Mouse (Mus musculus): Measurements from ENCODE around the gene Nudt8. TPM values are rescaled to one million over a fixed set of nuclear protein-coding genes. Genes with fewer than 3 reads are reported as not detected.
"Not testable (repeated sequence)": the region's sequence is repeated elsewhere in the genome, so short reads cannot be mapped to it uniquely, and the experiment has no call there.

Gene Nudt8
- polyA plus RNA-seq, 1 experiment from 2014 or later: 74.1 TPM

GRCm38 (mm10) chr19:3974608-3975007, 25.8 kb upstream of the Nudt8 start:
- H3K9me3 ChIP-seq (ENCODE audit: control insufficient read depth, low read length); H3K4me3 ChIP-seq (ENCODE audit: control insufficient read depth in 1 of 2, insufficient read depth in 1 of 2, low read depth in 1 of 2, low read length in 2 of 2); H3K9ac ChIP-seq (ENCODE audit: low read length); H3K4me2 ChIP-seq (ENCODE audit: low read length); H3K27ac ChIP-seq (replicated peaks in 1 of 2; ENCODE audit: control insufficient read depth in 1 of 2, insufficient read depth in 1 of 2, low read depth in 2 of 2, low read length in 2 of 2); H3K27me3 ChIP-seq (ENCODE audit: control insufficient read depth, insufficient read depth, low read length); H3K4me1 ChIP-seq (ENCODE audit: control insufficient read depth in 2 of 2, insufficient read depth in 2 of 2, low read length in 2 of 2); H3K36me3 ChIP-seq (ENCODE audit: control insufficient read depth, insufficient read depth, low read length); ATAC-seq (ENCODE audit: insufficient number of reproducible peaks, insufficient read depth, low FRiP score, low read depth): not testable (repeated sequence)
- 69% methylated on average over 6 of the region's 6 CpGs for WGBS

- Histone ChIP-seq H3K4me3 (ENCODE audit: control insufficient read depth in 1 of 2, insufficient read depth in 1 of 2, low read depth in 1 of 2, low read length in 2 of 2) (no peak overlapping the region), H3K9ac (ENCODE audit: low read length) (no peak overlapping the region), H3K4me2 (ENCODE audit: low read length) (no peak overlapping the region), H3K27ac (replicated peaks in 1 of 2; ENCODE audit: control insufficient read depth in 1 of 2, insufficient read depth in 1 of 2, low read depth in 2 of 2, low read length in 2 of 2) (no peak overlapping the region), H3K36me3 (ENCODE audit: control insufficient read depth, insufficient read depth, low read length) (no peaks in the 10 kb centered on the region), H3K27me3 (ENCODE audit: control insufficient read depth, insufficient read depth, low read length) (no peaks in the 10 kb centered on the region), H3K9me3 (ENCODE audit: control insufficient read depth, low read length) (no peaks in the 10 kb centered on the region), H3K4me1 (ENCODE audit: control insufficient read depth in 2 of 2, insufficient read depth in 2 of 2, low read length in 2 of 2) (no peaks in the 10 kb centered on the region)
- 71% methylated on average over 2 of the region's 2 CpGs for WGBS
- no peak for ATAC-seq (ENCODE audit: insufficient number of reproducible peaks, insufficient read depth, low FRiP score, low read depth)
Observed at GRCm38 (mm10) chr19:3975866-3976265, 24.5 kb upstream of the Nudt8 start.

- H3K4me1 ChIP-seq (ENCODE audit: control insufficient read depth in 2 of 2, insufficient read depth in 2 of 2, low read length in 2 of 2): peaks cover 6 to 7% of the 10 kb centered on the region in 2 experiments
- no peak overlapping the region for H3K4me3 ChIP-seq (ENCODE audit: control insufficient read depth in 1 of 2, insufficient read depth in 1 of 2, low read depth in 1 of 2, low read length in 2 of 2)
- 12% methylated on average over 4 of the region's 4 CpGs for WGBS
- no peak overlapping the region for H3K4me2 ChIP-seq (ENCODE audit: low read length)
- H3K27ac ChIP-seq (replicated peaks in 1 of 2; ENCODE audit: control insufficient read depth in 1 of 2, insufficient read depth in 1 of 2, low read depth in 2 of 2, low read length in 2 of 2): no peak overlapping the region
- no peaks in the 10 kb centered on the region for H3K9me3 ChIP-seq (ENCODE audit: control insufficient read depth, low read length)
- H3K36me3 ChIP-seq (ENCODE audit: control insufficient read depth, insufficient read depth, low read length): no peaks in the 10 kb centered on the region
- ATAC-seq (ENCODE audit: insufficient number of reproducible peaks, insufficient read depth, low FRiP score, low read depth): no peak
- H3K27me3 ChIP-seq (ENCODE audit: control insufficient read depth, insufficient read depth, low read length): no peaks in the 10 kb centered on the region
- no peak overlapping the region for H3K9ac ChIP-seq (ENCODE audit: low read length)
Observed at GRCm38 (mm10) chr19:3980309-3980708, 20.1 kb upstream of the Nudt8 start.

GRCm38 (mm10) chr19:3980917-3981316, 19.5 kb upstream of the Nudt8 start:
- Histone ChIP-seq H3K27me3 (ENCODE audit: control insufficient read depth, insufficient read depth, low read length) (no peaks in the 10 kb centered on the region), H3K4me1 (ENCODE audit: control insufficient read depth in 2 of 2, insufficient read depth in 2 of 2, low read length in 2 of 2) (peaks cover 12% of the 10 kb centered on the region in 2 experiments), H3K36me3 (ENCODE audit: control insufficient read depth, insufficient read depth, low read length) (no peaks in the 10 kb centered on the region), H3K9ac (ENCODE audit: low read length) (no peak overlapping the region), H3K9me3 (ENCODE audit: control insufficient read depth, low read length) (no peaks in the 10 kb centered on the region), H3K4me3 (ENCODE audit: control insufficient read depth in 1 of 2, insufficient read depth in 1 of 2, low read depth in 1 of 2, low read length in 2 of 2) (no peak overlapping the region), H3K4me2 (ENCODE audit: low read length) (no peak overlapping the region), H3K27ac (replicated peaks in 1 of 2; ENCODE audit: control insufficient read depth in 1 of 2, insufficient read depth in 1 of 2, low read depth in 2 of 2, low read length in 2 of 2) (no peak overlapping the region)
- ATAC-seq (ENCODE audit: insufficient number of reproducible peaks, insufficient read depth, low FRiP score, low read depth): no peak
- WGBS: 67% methylated on average over 9 of the region's 9 CpGs

- Histone ChIP-seq H3K9me3 (ENCODE audit: control insufficient read depth, low read length) (no peaks in the 10 kb centered on the region), H3K27me3 (ENCODE audit: control insufficient read depth, insufficient read depth, low read length) (no peaks in the 10 kb centered on the region), H3K4me2 (ENCODE audit: low read length) (no peak overlapping the region), H3K9ac (ENCODE audit: low read length) (no peak overlapping the region), H3K27ac (replicated peaks in 1 of 2; ENCODE audit: control insufficient read depth in 1 of 2, insufficient read depth in 1 of 2, low read depth in 2 of 2, low read length in 2 of 2) (no peak overlapping the region), H3K36me3 (ENCODE audit: control insufficient read depth, insufficient read depth, low read length) (no peaks in the 10 kb centered on the region), H3K4me1 (ENCODE audit: control insufficient read depth in 2 of 2, insufficient read depth in 2 of 2, low read length in 2 of 2) (peaks cover 21 to 26% of the 10 kb centered on the region in 2 experiments), H3K4me3 (ENCODE audit: control insufficient read depth in 1 of 2, insufficient read depth in 1 of 2, low read depth in 1 of 2, low read length in 2 of 2) (no peak overlapping the region)
- WGBS: 52% methylated on average over 9 of the region's 9 CpGs
- ATAC-seq (ENCODE audit: insufficient number of reproducible peaks, insufficient read depth, low FRiP score, low read depth): no peak
Observed at GRCm38 (mm10) chr19:3983527-3984200, 16.7 kb upstream of the Nudt8 start.

- ATAC-seq (ENCODE audit: insufficient number of reproducible peaks, insufficient read depth, low FRiP score, low read depth): peak; percentile 16
Observed at GRCm38 (mm10) chr19:3985261-3985681, 15.1 kb upstream of the Nudt8 start.

GRCm38 (mm10) chr19:3986334-3986733, 14.0 kb upstream of the Nudt8 start, which contains the start of gene Acy3:
Gene Acy3 (plus strand): TSS chr19:3986570.
- ATAC-seq (ENCODE audit: insufficient number of reproducible peaks, insufficient read depth, low FRiP score, low read depth): peak; percentile 67
- H3K4me3 ChIP-seq (ENCODE audit: control insufficient read depth in 1 of 2, insufficient read depth in 1 of 2, low read depth in 1 of 2, low read length in 2 of 2): no peak within 1 kb of the TSS; a peak in 1 of 4 replicates
- H3K27ac ChIP-seq (replicated peaks in 1 of 2; ENCODE audit: control insufficient read depth in 1 of 2, insufficient read depth in 1 of 2, low read depth in 2 of 2, low read length in 2 of 2): peak within 1 kb of the TSS; percentile 71 to 75
- no peaks in the 10 kb centered on the region for H3K27me3 ChIP-seq (ENCODE audit: control insufficient read depth, insufficient read depth, low read length)
- H3K36me3 ChIP-seq (ENCODE audit: control insufficient read depth, insufficient read depth, low read length): no peaks in the 10 kb centered on the region
- peaks cover 21 to 26% of the 10 kb centered on the region in 2 experiments for H3K4me1 ChIP-seq (ENCODE audit: control insufficient read depth in 2 of 2, insufficient read depth in 2 of 2, low read length in 2 of 2)
- peak within 1 kb of the TSS; percentile 51 for H3K4me2 ChIP-seq (ENCODE audit: low read length)
- 10% methylated on average over 8 of the region's 8 CpGs for WGBS
- no peaks in the 10 kb centered on the region for H3K9me3 ChIP-seq (ENCODE audit: control insufficient read depth, low read length)
- peak within 1 kb of the TSS; percentile 59; the same call in 1 of the 2 replicates for H3K9ac ChIP-seq (ENCODE audit: low read length)

More at GRCm38 (mm10) chr19:3985261-3985681, 15.1 kb upstream of the Nudt8 start:
- Histone ChIP-seq H3K4me3 (ENCODE audit: control insufficient read depth in 1 of 2, insufficient read depth in 1 of 2, low read depth in 1 of 2, low read length in 2 of 2) (no peak overlapping the region), H3K4me2 (ENCODE audit: low read length) (no peak overlapping the region), H3K27me3 (ENCODE audit: control insufficient read depth, insufficient read depth, low read length) (no peaks in the 10 kb centered on the region), H3K27ac (replicated peaks in 1 of 2; ENCODE audit: control insufficient read depth in 1 of 2, insufficient read depth in 1 of 2, low read depth in 2 of 2, low read length in 2 of 2) (peak overlapping the region; percentile 42 to 75), H3K9ac (ENCODE audit: low read length) (no peak overlapping the region), H3K9me3 (ENCODE audit: control insufficient read depth, low read length) (no peaks in the 10 kb centered on the region), H3K36me3 (ENCODE audit: control insufficient read depth, insufficient read depth, low read length) (no peaks in the 10 kb centered on the region), H3K4me1 (ENCODE audit: control insufficient read depth in 2 of 2, insufficient read depth in 2 of 2, low read length in 2 of 2) (peaks cover 21 to 26% of the 10 kb centered on the region in 2 experiments)
- 19% methylated on average over 8 of the region's 8 CpGs for WGBS

GRCm38 (mm10) chr19:3988066-3988465, 12.3 kb upstream of the Nudt8 start:
- Histone ChIP-seq H3K9ac (ENCODE audit: low read length) (no peak overlapping the region), H3K27ac (replicated peaks in 1 of 2; ENCODE audit: control insufficient read depth in 1 of 2, insufficient read depth in 1 of 2, low read depth in 2 of 2, low read length in 2 of 2) (no peak overlapping the region), H3K9me3 (ENCODE audit: control insufficient read depth, low read length) (no peaks in the 10 kb centered on the region), H3K4me2 (ENCODE audit: low read length) (no peak overlapping the region), H3K4me1 (ENCODE audit: control insufficient read depth in 2 of 2, insufficient read depth in 2 of 2, low read length in 2 of 2) (peaks cover 21 to 26% of the 10 kb centered on the region in 2 experiments), H3K36me3 (ENCODE audit: control insufficient read depth, insufficient read depth, low read length) (no peaks in the 10 kb centered on the region), H3K27me3 (ENCODE audit: control insufficient read depth, insufficient read depth, low read length) (no peaks in the 10 kb centered on the region), H3K4me3 (ENCODE audit: control insufficient read depth in 1 of 2, insufficient read depth in 1 of 2, low read depth in 1 of 2, low read length in 2 of 2) (no peak overlapping the region)
- no peak for ATAC-seq (ENCODE audit: insufficient number of reproducible peaks, insufficient read depth, low FRiP score, low read depth)
- 78% methylated on average over 14 of the region's 14 CpGs for WGBS

Data from heart, embryonic 14.5 days (tissue).